Mouse (Mus musculus) liver, postnatal 0 days (tissue): ENCODE data around the gene Sco2. TPM values are rescaled to one million over a fixed set of nuclear protein-coding genes. Genes with fewer than 3 reads are reported as not detected.

Source experiments
- ATAC-seq: fragments of 200-750 bp; cut with Nextera tagmentation; 2 replicates; pipeline ENCODE4 v1.8.0; 2017; ENCODE audit warnings: mild to moderate bottlenecking, moderate library complexity
- DNase-seq: peaks from one replicate; pipeline ENCODE4 v3.0.0-alpha.2; 2016
- H3K27ac ChIP-seq: fragments of 300-500 bp; sonication (generic); 2 replicates; pipeline ENCODE4 v1.5.1; 2014; ENCODE audit warnings: antibody characterized with exemption, moderate library complexity, mild to moderate bottlenecking, low read depth
- H3K27me3 ChIP-seq: fragments of 300-500 bp; sonication (generic); 2 replicates; pipeline ENCODE4 v1.6.1; 2014; ENCODE audit warnings: low read length, control low read depth, mixed read lengths; ENCODE audit not compliant: insufficient read depth
- H3K36me3 ChIP-seq: fragments of 300-500 bp; sonication (generic); replicated peaks from 2 replicates; pipeline ENCODE4 v1.6.1; 2014; ENCODE audit warnings: mild to moderate bottlenecking, control low read depth, low read length, moderate library complexity, mixed read lengths; ENCODE audit not compliant: insufficient read depth
- H3K4me1 ChIP-seq: fragments of 300-500 bp; sonication (generic); 2 replicates; pipeline ENCODE4 v1.6.1; 2014; ENCODE audit warnings: antibody characterized with exemption, mild to moderate bottlenecking, control low read depth; ENCODE audit not compliant: insufficient read depth
- H3K4me2 ChIP-seq: fragments of 300-500 bp; sonication (generic); 2 replicates; pipeline ENCODE4 v1.6.1; 2014; ENCODE audit warnings: low read depth, mild to moderate bottlenecking, low read length, moderate library complexity, mixed read lengths
- H3K4me3 ChIP-seq: fragments of 300-500 bp; sonication (generic); 2 replicates; pipeline ENCODE4 v1.5.1; 2014; ENCODE audit warnings: low read depth, low read length
- H3K9ac ChIP-seq: fragments of 300-500 bp; sonication (generic); replicated peaks from 2 replicates; pipeline ENCODE4 v1.6.1; 2014; ENCODE audit warnings: mild to moderate bottlenecking, moderate library complexity
- H3K9me3 ChIP-seq: fragments of 300-500 bp; sonication (generic); 2 replicates; pipeline ENCODE4 v1.6.1; 2016; ENCODE audit warnings: mild to moderate bottlenecking, control low read depth, low read length, mixed read lengths
- CTCF ChIP-seq: sonication (generic); IDR thresholded peaks from 2 replicates; pipeline ENCODE4 v1.5.1; 2016; ENCODE audit warnings: antibody characterized with exemption, low read depth
- EP300 ChIP-seq: IDR thresholded peaks from 2 replicates; pipeline ENCODE4 v1.6.1; 2016; ENCODE audit warnings: antibody characterized with exemption, low read depth, mild to moderate bottlenecking
- WGBS: fragments of 180-500 bp; shearing (Covaris S2); extraction: QIAGEN DNeasy Blood & Tissue Kit; methylation state at CpG from one replicate; pipeline ENCODE4 v1.1.7; 2014; ENCODE audit not compliant: insufficient replicate concordance; 5-methylcytosine and 5-hydroxymethylcytosine counted together
- polyA plus RNA-seq: library from polyadenylated mRNA; unstranded; fragments of >200 nt; fragmentation: Nextera tagmentation; extraction: Ambion mirVana; gene quantifications from 2 replicates; pipeline ENCODE4 v1.2.1, GENCODE M21; 2015

Sco2 gene
- polyA plus RNA-seq, 1 experiment from 2014 or later: 9.1 TPM

GRCm38 (mm10) chr15:89363051-89363450 is 10.6 kb downstream of the Sco2 start:
- ATAC-seq: no peak
- H3K9ac ChIP-seq: no peak overlapping the region
- H3K36me3 ChIP-seq: peaks cover 78% of the 10 kb centered on the region

DNA sequence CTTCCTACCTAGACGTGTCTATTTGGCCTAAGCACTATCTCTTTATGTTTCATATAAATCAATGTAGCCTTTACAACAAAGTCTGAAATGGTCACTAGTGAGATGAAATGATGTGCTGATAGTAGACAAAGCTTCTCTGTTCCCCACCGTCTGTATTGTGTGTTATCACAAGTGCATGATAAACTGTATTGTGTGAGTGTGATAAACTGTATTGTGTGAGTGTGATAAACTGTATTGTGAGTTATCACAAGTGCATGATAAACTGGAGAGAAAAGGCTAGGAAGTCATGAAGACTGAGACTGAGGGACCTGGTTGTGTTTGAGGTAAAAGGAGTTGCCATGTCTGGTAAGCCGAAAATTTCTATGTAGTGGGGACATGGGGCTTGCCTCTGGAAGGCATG is 14.9 kb downstream of the Sco2 start:
- Histone ChIP-seq H3K27me3 (no peaks in the 10 kb centered on the region), H3K9me3 (no peaks in the 10 kb centered on the region), H3K9ac (no peak overlapping the region), H3K4me1 (peaks cover 21% of the 10 kb centered on the region), H3K4me2 (no peak overlapping the region; the same call in 1 of the 2 replicates), H3K27ac (no peak overlapping the region), H3K4me3 (no peak overlapping the region), H3K36me3 (peaks cover 42% of the 10 kb centered on the region)
- TF ChIP-seq EP300: no peak
- TF ChIP-seq CTCF: no peak
- DNase-seq (no peak), ATAC-seq (no peak)
- WGBS: 67% methylated on average over 3 of the region's 3 CpGs

More at GRCm38 (mm10) chr15:89363051-89363450, 10.6 kb downstream of the Sco2 start:
- H3K9me3 ChIP-seq: no peaks in the 10 kb centered on the region
- no peaks in the 10 kb centered on the region for H3K27me3 ChIP-seq
- H3K27ac ChIP-seq: no peak overlapping the region
- TF ChIP-seq CTCF: no peak
- TF ChIP-seq EP300: no peak
- WGBS: 86% methylated on average over 7 of the region's 7 CpGs
- no peak overlapping the region for H3K4me2 ChIP-seq
- DNase-seq: peak; percentile 8
- no peaks in the 10 kb centered on the region for H3K4me1 ChIP-seq
- H3K4me3 ChIP-seq: no peak overlapping the region

DNA sequence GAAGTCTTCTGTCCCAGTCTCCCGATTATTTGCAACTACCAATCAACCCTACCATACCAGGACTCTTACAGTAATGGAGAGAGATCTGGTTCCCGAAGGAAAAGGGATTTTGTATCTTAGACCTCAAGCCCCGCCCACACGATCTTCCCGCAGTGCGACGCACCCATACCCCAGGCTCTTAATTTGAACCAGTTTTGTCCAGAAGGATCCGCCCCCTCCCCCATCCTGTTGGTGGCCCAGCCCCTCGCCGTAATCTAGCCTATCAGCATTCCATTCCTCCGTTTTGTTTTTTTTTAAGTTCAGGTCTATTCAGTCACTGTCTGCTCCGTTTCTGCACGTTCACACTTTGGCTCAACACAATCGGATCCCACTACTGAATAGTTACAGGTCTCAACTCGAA is 17.3 kb downstream of the Sco2 start:
- peak overlapping the region; percentile 83 for H3K4me2 ChIP-seq
- peaks cover 42% of the 10 kb centered on the region for H3K36me3 ChIP-seq
- peaks cover 21% of the 10 kb centered on the region for H3K4me1 ChIP-seq
- peak overlapping the region; percentile 91 for H3K4me3 ChIP-seq
- peak; percentile 90 for DNase-seq
- WGBS: under 1% methylated on average over 15 of the region's 15 CpGs
- H3K27ac ChIP-seq: peak overlapping the region; percentile 84
- H3K9me3 ChIP-seq: no peaks in the 10 kb centered on the region
- TF ChIP-seq CTCF: no peak
- H3K9ac ChIP-seq: peak overlapping the region; percentile 81
- ATAC-seq: peak; percentile 57
- H3K27me3 ChIP-seq: no peaks in the 10 kb centered on the region

DNA sequence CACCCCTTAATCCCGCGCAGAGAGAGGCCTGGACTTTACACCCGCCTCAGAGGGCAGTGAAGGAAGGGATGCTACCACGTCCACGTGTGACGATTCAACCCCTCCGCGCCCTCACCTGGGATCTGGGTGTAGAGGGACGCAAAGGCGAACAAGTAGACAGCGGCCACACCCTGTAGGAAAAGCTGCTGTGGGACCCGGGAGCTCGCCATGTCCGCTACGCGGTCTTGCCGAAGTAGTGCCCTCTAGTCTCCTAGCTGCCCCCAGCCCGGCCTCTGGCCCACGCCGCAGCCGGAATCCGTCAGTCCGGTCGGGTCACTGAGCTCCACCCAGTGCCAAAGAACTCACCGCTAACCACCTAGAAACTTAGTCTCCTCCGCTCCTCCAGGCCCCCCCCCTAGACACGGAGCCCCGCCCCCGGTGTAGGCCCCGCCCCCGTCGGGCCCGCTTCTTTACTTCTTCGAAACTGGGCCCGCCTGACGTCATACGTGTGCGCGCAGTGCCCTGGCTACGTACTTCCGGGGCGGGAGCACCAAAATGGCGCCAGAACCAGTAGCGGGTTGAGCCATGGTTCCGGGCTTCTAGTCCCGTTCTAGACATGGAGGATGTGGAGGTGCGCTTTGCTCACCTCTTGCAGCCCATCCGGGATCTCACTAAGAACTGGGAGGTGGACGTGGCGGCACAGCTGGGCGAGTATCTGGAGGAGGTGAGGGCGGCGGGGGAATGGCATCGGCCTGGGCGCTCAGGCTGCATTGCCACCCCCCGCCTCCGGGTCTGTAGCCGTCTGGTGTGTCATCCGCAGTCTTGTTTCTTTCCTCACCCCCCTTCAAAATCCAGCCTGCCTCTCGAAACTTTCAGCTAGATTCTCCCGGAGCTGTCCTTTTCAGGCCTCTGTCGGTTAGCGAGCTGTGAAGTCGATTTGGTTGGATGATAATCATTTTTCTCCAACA is 18.1 kb downstream of the Sco2 start, which contains the start of the genes Lmf2 and Ncaph2:
TSS of gene Lmf2 (minus strand) at position 419 of the 947 bp plus-strand sequence.
TSS of gene Ncaph2 (plus strand) at position 479 of the 947 bp plus-strand sequence.
- Histone ChIP-seq H3K4me1 (peaks cover 21% of the 10 kb centered on the region), H3K27ac (peak within 1 kb of the TSS; percentile 84), H3K9ac (peak within 1 kb of the TSS; percentile 81), H3K4me2 (peak within 1 kb of the TSS; percentile 83), H3K9me3 (no peaks in the 10 kb centered on the region), H3K4me3 (peak within 1 kb of the TSS; percentile 91), H3K36me3 (peaks cover 42% of the 10 kb centered on the region), H3K27me3 (no peaks in the 10 kb centered on the region)
- DNase-seq (peak; percentile 98), ATAC-seq (peak; percentile 94)
- under 1% methylated on average over 64 of the region's 64 CpGs for WGBS
- TF ChIP-seq CTCF: 0 out of 2 replicates have a peak, but pooled peaks have one; percentile 7
- TF ChIP-seq EP300: peak; percentile 71; the same call in 1 of the 2 replicates

- TF ChIP-seq EP300 (no peak), CTCF (no peak)
- Histone ChIP-seq H3K4me2 (peak overlapping the region; percentile 83), H3K27ac (no peak overlapping the region), H3K4me1 (peaks cover 21% of the 10 kb centered on the region), H3K27me3 (no peaks in the 10 kb centered on the region), H3K36me3 (peaks cover 36% of the 10 kb centered on the region), H3K9ac (peak overlapping the region; percentile 81), H3K4me3 (peak overlapping the region; percentile 91), H3K9me3 (no peaks in the 10 kb centered on the region)
- WGBS: 76% methylated on average over 7 of the region's 7 CpGs
- DNase-seq (peak; percentile 21), ATAC-seq (no peak)
Observed at GRCm38 (mm10) chr15:89354455-89354854, 19.2 kb downstream of the Sco2 start.

DNA sequence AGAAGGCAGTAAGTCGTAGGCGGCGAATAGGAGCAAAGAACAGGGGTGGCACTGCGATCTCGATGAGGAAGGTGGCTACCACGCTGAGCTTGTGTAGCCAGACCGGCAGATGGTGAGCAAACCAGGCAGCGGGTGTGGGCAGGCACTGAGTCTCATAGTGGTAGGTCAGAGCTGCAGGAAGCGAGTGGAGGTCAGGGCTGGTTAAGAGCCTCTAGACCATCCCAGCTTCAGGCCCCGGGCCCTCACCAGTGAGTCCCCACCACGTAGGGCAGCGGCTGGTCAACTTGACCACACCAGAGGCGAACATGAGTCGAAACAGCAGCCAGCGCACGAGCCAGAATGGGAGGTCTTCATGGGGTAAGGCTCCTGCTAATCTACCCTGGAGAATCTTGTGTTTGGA is 19.8 kb downstream of the Sco2 start:
- H3K27ac ChIP-seq: no peak overlapping the region
- H3K9ac ChIP-seq: no peak overlapping the region
- no peaks in the 10 kb centered on the region for H3K27me3 ChIP-seq
- H3K36me3 ChIP-seq: peaks cover 36% of the 10 kb centered on the region
- ATAC-seq (no peak), DNase-seq (no peak)
- 92% methylated on average over 16 of the region's 16 CpGs for WGBS
- no peaks in the 10 kb centered on the region for H3K9me3 ChIP-seq
- TF ChIP-seq EP300: no peak
- no peak for TF ChIP-seq CTCF
- H3K4me3 ChIP-seq: no peak overlapping the region
- H3K4me2 ChIP-seq: peak overlapping the region; percentile 83; the same call in 1 of the 2 replicates
- H3K4me1 ChIP-seq: peaks cover 21% of the 10 kb centered on the region
